Mouse (Mus musculus) urinary bladder, postnatal 25 days (tissue): ENCODE data around the gene Nav3.
A peak's percentile ranks its signal among the peaks of the same experiment; 100 is the strongest.

Source experiments
- DNase-seq: peaks from one replicate; pipeline ENCODE4 v3.0.0; 2022; ENCODE audit warnings: low spot score

Gene Nav3

DNA sequence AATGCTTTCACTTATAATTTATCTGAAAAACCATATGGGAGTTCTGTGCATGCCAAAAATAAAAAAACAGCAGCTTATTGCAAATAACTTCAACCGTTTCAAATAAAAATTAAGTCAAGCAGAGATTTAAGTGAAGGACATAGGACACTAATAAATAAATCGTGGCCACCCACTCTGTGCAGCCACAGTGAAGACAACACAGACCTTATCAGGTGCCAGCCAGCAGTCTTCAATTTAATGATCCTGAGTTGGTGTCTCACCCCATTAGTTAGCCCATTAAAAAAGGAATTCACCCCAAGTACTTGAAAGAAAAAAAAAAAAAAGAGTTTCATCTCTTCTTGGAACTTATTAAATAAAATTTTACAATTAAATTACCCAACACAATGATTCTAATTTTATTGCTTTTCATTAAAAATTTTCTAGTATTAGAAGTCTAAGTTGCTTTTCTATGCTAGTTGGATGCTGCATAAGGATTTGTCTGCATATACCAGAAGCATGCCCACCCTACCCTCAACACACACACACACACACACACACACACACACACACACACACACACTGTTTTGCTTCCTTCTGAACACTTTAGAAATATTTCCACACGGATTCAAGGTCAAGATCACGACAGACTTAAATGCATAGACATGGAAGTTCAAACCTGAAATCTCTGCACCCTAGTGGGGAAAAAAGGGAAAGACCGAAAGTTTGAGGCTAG lies 649.1 kb downstream of the Nav3 start:
- no peak for DNase-seq

- DNase-seq: no peak
Observed at GRCm38 (mm10) chr10:109803441-109803840, 652.6 kb downstream of the Nav3 start.

- no peak for DNase-seq
Observed at GRCm38 (mm10) chr10:109802236-109802635, 653.8 kb downstream of the Nav3 start.

GRCm38 (mm10) chr10:109799246-109799645 lies 656.8 kb downstream of the Nav3 start:
- DNase-seq: no peak

- no peak for DNase-seq
Observed at GRCm38 (mm10) chr10:109796981-109797380, 659.0 kb downstream of the Nav3 start.

DNA sequence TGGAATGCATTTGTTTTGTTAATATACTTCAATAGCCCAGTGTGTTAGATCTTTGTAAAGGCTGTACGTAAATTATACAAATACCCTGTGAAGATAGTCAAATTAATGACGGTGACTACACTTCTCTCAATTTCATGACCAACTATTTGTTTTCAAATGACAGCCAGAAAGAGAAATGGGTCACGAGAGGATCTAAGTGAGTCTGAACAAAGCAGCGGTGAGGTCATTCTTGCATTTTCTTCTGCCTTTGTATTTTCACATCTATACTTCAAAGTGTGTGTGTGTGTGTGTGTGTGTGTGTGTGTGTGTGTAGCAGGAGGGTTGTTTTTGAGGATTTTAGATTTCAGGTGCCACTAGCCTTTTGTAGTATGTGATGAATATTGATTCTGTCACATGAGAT lies 662.5 kb downstream of the Nav3 start:
- DNase-seq: no peak

GRCm38 (mm10) chr10:109788728-109789127 lies 667.3 kb downstream of the Nav3 start:
- no peak for DNase-seq

GRCm38 (mm10) chr10:109779109-109779508 lies 676.9 kb downstream of the Nav3 start:
- DNase-seq: no peak

GRCm38 (mm10) chr10:109769092-109769491 lies 686.9 kb downstream of the Nav3 start:
- no peak for DNase-seq

DNA sequence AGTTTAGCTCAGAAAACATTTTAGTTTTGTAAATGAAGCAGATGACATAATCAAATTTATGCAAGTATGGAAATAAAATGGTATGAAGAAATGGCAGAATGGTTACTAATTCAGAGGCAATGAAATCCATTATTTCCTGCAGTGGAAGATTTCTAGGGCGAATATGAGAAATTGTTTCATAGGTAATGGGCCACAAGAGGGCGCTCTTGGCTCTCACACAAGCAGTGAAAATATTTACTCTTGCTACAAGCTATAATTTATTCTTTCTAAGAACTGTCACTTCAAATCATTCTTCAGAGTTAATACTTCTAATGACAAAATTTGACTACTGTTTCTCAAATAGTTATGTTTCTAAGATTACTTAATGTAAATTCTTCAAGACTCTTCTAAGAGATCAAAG lies 690.4 kb downstream of the Nav3 start:
- peak; percentile 57 for DNase-seq

DNA sequence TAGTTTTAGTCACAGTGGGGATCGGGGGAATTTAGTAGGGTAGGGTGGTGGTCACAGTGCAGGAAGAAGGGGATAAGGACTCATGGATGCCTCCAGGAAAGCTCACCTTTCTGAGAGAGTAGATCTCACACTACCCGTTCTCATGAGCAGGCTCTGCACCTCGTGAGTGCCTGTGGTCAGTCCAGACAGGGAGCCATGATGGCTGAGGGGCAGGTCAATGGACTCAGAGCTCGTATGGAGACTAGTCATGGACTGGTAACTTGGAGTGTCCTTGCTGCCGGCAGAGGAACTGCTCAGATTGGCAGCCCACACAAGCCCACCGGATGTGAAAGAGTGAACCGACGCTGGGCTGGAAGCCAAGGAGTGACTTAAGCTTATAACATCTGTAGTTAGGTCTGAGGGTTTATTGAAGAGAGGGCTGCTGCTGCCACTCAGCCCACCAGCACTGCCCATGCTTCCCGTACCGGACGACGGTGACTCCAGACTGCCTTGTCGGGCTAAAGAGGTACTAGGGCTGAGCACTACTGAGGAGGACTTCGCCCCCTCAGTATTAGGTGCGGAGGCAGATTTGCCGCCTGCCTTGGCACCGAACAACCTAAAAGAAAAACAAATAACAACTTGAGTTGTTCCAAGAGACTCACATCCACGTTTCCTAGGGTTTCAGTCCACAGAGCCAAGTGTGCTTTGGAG lies 691.4 kb downstream of the Nav3 start:
- no peak for DNase-seq

- no peak for DNase-seq
Observed at GRCm38 (mm10) chr10:109758921-109759600, 696.9 kb downstream of the Nav3 start.

DNA sequence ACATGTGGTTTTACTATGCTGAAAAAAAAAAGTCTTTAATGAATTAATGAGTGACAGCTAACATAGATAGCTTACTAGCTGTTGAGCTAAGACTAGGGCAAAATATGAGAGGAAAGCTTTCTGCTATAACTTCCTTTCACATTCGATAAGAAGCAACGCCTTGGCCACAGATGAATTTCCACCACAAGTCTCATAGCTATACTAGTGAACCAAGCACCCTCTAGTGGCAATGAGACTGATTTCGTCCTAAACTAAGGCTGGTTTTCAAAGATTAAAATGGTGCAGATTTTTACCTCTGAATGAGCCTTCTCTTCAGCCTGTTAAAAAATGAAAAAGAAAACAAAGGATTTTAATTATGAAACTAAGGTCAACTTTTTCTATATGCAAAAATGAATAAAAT lies 709.1 kb downstream of the Nav3 start:
- no peak for DNase-seq

GRCm38 (mm10) chr10:109741664-109742063 lies 714.3 kb downstream of the Nav3 start:
- no peak for DNase-seq

DNA sequence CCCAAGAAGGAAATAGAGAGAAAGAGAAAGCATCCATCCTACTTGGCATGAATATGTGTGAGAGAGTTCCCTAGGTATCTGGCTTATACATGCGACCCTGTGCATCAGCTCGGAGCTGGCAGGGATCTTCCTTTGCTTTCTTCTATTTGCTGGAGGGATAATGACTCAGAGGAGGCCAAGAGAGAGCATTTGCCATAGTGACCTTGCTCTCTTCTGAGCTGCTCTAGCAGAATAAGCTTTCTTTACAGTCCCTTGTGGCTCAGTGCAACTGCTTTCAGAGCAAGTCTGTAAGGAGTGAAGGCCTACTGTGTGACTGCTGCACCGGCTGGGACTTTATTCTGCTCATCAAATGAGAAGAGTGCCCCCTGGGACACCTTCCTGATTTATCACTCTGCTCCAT lies 715.7 kb downstream of the Nav3 start:
- no peak for DNase-seq

DNA sequence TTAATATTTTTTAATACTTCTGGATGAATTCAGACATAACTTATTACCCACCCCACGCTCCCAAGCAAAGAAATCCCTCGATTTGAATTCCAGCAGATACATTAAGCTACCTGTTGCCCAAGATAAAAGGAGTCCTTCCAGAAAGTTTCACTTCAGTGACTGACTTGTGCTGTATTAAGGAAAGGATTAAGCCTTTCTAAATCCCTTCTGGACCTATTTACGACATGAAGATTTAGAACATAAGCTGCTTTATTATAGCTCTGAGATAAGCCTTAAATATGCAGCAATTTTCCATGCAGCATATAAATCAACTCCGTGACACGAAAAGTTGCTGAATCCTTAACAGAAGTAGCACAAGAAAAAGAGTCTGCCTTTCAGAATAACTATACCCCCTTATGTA lies 732.4 kb downstream of the Nav3 start:
- DNase-seq: no peak

DNA sequence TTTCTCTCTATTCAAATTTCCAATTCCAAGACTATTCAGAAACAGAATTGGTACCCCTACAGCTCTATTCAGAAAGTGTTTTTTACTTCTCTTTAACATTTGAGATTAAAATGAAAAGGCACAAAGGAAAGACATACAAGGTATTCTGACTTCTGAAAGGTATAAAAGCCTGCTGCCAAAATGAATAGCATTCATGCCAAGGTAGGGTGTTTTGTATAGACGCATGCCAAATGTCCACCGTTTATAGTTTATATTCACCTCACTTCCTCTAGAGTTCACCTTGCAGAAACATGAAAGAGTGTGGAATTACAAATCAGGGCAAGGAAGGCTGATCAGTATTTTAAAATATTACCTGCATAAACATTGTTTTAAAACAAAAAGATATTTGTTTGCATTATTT lies 737.2 kb downstream of the Nav3 start:
- DNase-seq: no peak

DNA sequence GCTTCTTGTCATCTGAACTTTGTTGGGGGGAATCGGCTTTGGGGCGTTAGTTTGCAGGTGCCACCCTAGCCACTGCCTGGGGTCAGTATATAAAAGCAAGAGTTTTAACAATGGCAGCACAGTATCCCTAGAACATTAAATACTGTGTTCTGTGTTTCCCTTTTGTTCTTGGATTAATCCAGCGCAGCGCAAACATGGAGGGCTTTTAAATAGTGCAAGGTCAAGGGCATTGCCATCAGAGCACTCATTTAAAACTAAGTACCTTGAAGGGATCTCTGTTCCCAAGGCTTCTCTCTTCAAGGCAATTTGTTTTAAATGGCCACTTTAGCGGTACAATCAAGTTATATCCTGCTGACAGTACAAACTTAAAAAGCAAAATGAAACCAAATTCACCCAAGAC lies 737.6 kb downstream of the Nav3 start:
- no peak for DNase-seq

DNA sequence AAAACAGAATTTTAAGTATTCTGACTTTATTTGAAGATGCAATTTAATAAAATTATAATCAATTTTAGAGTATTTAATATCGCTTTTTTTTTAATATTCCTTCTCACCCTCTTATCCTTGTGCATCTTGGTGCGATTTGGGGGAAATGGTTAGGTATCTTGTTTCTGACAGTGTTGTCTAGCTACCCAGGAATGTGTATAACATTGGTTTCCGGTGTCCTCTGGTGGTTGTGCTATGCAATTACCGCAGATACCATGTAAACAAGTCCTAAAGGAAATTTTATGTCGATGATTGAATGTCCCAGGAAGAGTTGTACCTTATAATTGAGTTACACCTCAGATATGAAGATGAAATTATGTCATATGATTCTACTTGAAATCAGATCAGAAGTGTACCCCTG lies 743.0 kb downstream of the Nav3 start:
- no peak for DNase-seq

DNA sequence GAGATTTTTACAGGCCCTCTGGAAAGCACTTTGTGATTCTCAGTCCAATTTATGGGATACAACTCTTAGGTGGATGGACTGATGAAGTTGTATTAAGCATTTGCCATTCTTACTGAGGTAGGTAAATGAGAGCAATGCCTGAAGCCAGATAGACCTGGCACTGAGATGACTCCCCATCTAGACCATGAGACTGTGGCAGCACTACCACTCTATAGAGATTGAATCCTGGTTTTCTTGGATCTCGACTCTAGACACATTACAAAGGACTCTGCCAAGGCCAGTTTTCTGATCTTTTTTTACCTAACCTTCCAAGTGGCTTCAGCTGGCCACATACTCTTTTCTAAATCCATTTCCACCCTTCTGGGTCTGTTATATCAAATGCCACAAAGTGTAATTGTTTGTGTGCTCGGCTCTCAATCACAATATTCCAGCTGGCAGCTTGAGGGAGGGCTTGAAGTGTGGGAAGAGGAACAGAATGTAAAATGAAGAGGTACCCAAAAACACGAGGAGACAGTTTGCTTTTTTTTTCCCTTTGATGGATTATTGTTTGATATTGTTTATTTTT lies 756.2 kb downstream of the Nav3 start:
- no peak for DNase-seq

DNA sequence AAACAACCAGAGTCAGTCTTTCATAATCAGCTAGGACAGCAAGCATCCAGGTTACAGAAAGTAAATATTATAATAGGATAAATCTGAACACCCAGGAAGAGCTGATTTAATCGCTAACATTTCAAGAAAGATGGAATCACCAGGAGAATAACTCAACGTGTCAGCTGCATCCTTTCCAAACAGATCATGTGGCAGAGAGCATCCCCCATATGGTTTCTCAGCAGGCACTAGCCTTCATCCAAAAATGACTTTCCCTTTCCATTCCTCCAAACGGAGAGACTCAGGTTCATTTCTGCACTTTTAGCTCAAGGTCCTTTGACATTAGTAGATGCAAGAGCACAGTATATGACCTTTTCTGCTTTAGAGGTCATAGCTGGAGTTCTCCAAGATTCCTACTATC lies 765.4 kb downstream of the Nav3 start:
- DNase-seq: no peak

GRCm38 (mm10) chr10:109684109-109685056 lies 771.6 kb downstream of the Nav3 start:
- DNase-seq: no peak
